Mouse (Mus musculus): Measurements from ENCODE around the gene Fbxo9. TPM values are rescaled to one million over a fixed set of nuclear protein-coding genes. Genes with fewer than 3 reads are reported as not detected.

Gene Fbxo9
- polyA plus RNA-seq, 1 experiment from 2014 or later, result 37.3 TPM

GRCm38 (mm10) chr9:78090596-78090995, 18.3 kb downstream of the Fbxo9 start:
- ATAC-seq (replicated peaks; ENCODE audit: insufficient number of reproducible peaks, low FRiP score, low TSS enrichment, low read depth), result no peak
- no peak overlapping the region for H3K9ac ChIP-seq (replicated peaks; ENCODE audit: low read length)
- no peaks in the 10 kb centered on the region; the same call in 1 of the 2 replicates for H3K36me3 ChIP-seq (replicated peaks; ENCODE audit: control insufficient read depth, insufficient read depth, low read depth, low read length)
- no peak for DNase-seq (ENCODE audit: low spot score)
- no peak overlapping the region for H3K4me3 ChIP-seq (ENCODE audit: low read depth, low read length)
- WGBS, result 94% methylated on average over 3 of the region's 3 CpGs
- H3K9me3 ChIP-seq (replicated peaks; ENCODE audit: control insufficient read depth, low read length), result no peaks in the 10 kb centered on the region
- H3K27me3 ChIP-seq (ENCODE audit: control insufficient read depth, insufficient read depth, low read length), result no peaks in the 10 kb centered on the region
- H3K4me1 ChIP-seq (ENCODE audit: control insufficient read depth, insufficient read depth, low read length), result no peaks in the 10 kb centered on the region
- H3K27ac ChIP-seq (replicated peaks; ENCODE audit: low read depth, low read length), result no peak overlapping the region
- H3K4me2 ChIP-seq (ENCODE audit: low read depth, low read length), result no peak overlapping the region

- H3K4me1 ChIP-seq (ENCODE audit: control insufficient read depth, insufficient read depth, low read length), result no peaks in the 10 kb centered on the region
- no peak for DNase-seq (ENCODE audit: low spot score)
These were observed 19.0 kb downstream of the Fbxo9 start for GRCm38 (mm10) chr9:78089906-78090305.

GRCm38 (mm10) chr9:78088971-78089370, 19.9 kb downstream of the Fbxo9 start:
- Histone ChIP-seq H3K4me3 (ENCODE audit: low read depth, low read length) (no peak overlapping the region), H3K36me3 (replicated peaks; ENCODE audit: control insufficient read depth, insufficient read depth, low read depth, low read length) (no peaks in the 10 kb centered on the region; the same call in 1 of the 2 replicates), H3K4me1 (ENCODE audit: control insufficient read depth, insufficient read depth, low read length) (no peaks in the 10 kb centered on the region), H3K27ac (replicated peaks; ENCODE audit: low read depth, low read length) (no peak overlapping the region), H3K9me3 (replicated peaks; ENCODE audit: control insufficient read depth, low read length) (no peaks in the 10 kb centered on the region), H3K9ac (replicated peaks; ENCODE audit: low read length) (no peak overlapping the region), H3K27me3 (ENCODE audit: control insufficient read depth, insufficient read depth, low read length) (no peaks in the 10 kb centered on the region), H3K4me2 (ENCODE audit: low read depth, low read length) (no peak overlapping the region)
- WGBS, result 81% methylated on average over 7 of the region's 7 CpGs
- ATAC-seq (replicated peaks; ENCODE audit: insufficient number of reproducible peaks, low FRiP score, low TSS enrichment, low read depth) (no peak), DNase-seq (ENCODE audit: low spot score) (no peak)

More at GRCm38 (mm10) chr9:78089906-78090305, 19.0 kb downstream of the Fbxo9 start:
- Histone ChIP-seq H3K9me3 (replicated peaks; ENCODE audit: control insufficient read depth, low read length) (no peaks in the 10 kb centered on the region), H3K27me3 (ENCODE audit: control insufficient read depth, insufficient read depth, low read length) (no peaks in the 10 kb centered on the region), H3K36me3 (replicated peaks; ENCODE audit: control insufficient read depth, insufficient read depth, low read depth, low read length) (no peaks in the 10 kb centered on the region; the same call in 1 of the 2 replicates), H3K9ac (replicated peaks; ENCODE audit: low read length) (no peak overlapping the region), H3K4me3 (ENCODE audit: low read depth, low read length) (no peak overlapping the region), H3K4me2 (ENCODE audit: low read depth, low read length) (no peak overlapping the region), H3K27ac (replicated peaks; ENCODE audit: low read depth, low read length) (no peak overlapping the region)
- WGBS, result 82% methylated on average over 1 of the region's 1 CpGs
- no peak for ATAC-seq (replicated peaks; ENCODE audit: insufficient number of reproducible peaks, low FRiP score, low TSS enrichment, low read depth)

- ATAC-seq (replicated peaks; ENCODE audit: insufficient number of reproducible peaks, low FRiP score, low TSS enrichment, low read depth) (no peak), DNase-seq (ENCODE audit: low spot score) (no peak)
- H3K4me1 ChIP-seq (ENCODE audit: control insufficient read depth, insufficient read depth, low read length), result no peaks in the 10 kb centered on the region
- no peak overlapping the region for H3K4me2 ChIP-seq (ENCODE audit: low read depth, low read length)
- H3K9ac ChIP-seq (replicated peaks; ENCODE audit: low read length), result no peak overlapping the region
- H3K36me3 ChIP-seq (replicated peaks; ENCODE audit: control insufficient read depth, insufficient read depth, low read depth, low read length), result no peaks in the 10 kb centered on the region; the same call in 1 of the 2 replicates
- no peak overlapping the region for H3K27ac ChIP-seq (replicated peaks; ENCODE audit: low read depth, low read length)
- no peaks in the 10 kb centered on the region for H3K9me3 ChIP-seq (replicated peaks; ENCODE audit: control insufficient read depth, low read length)
- no peaks in the 10 kb centered on the region for H3K27me3 ChIP-seq (ENCODE audit: control insufficient read depth, insufficient read depth, low read length)
- WGBS, result 73% methylated on average over 4 of the region's 4 CpGs
- H3K4me3 ChIP-seq (ENCODE audit: low read depth, low read length), result no peak overlapping the region
These were observed 20.3 kb downstream of the Fbxo9 start for GRCm38 (mm10) chr9:78088521-78088920.

GRCm38 (mm10) chr9:78087751-78088150, 21.1 kb downstream of the Fbxo9 start:
- WGBS, result 94% methylated on average over 9 of the region's 9 CpGs
- Histone ChIP-seq H3K27me3 (ENCODE audit: control insufficient read depth, insufficient read depth, low read length) (no peaks in the 10 kb centered on the region), H3K4me1 (ENCODE audit: control insufficient read depth, insufficient read depth, low read length) (no peaks in the 10 kb centered on the region), H3K27ac (replicated peaks; ENCODE audit: low read depth, low read length) (no peak overlapping the region), H3K9me3 (replicated peaks; ENCODE audit: control insufficient read depth, low read length) (no peaks in the 10 kb centered on the region), H3K9ac (replicated peaks; ENCODE audit: low read length) (no peak overlapping the region), H3K4me2 (ENCODE audit: low read depth, low read length) (no peak overlapping the region), H3K4me3 (ENCODE audit: low read depth, low read length) (no peak overlapping the region), H3K36me3 (replicated peaks; ENCODE audit: control insufficient read depth, insufficient read depth, low read depth, low read length) (peaks cover 2% of the 10 kb centered on the region; the same call in 1 of the 2 replicates)
- no peak for DNase-seq (ENCODE audit: low spot score)
- no peak for ATAC-seq (replicated peaks; ENCODE audit: insufficient number of reproducible peaks, low FRiP score, low TSS enrichment, low read depth)

GRCm38 (mm10) chr9:78085722-78086287, 23.1 kb downstream of the Fbxo9 start:
- Histone ChIP-seq H3K4me3 (ENCODE audit: low read depth, low read length) (no peak overlapping the region), H3K36me3 (replicated peaks; ENCODE audit: control insufficient read depth, insufficient read depth, low read depth, low read length) (peaks cover 2% of the 10 kb centered on the region; the same call in 1 of the 2 replicates), H3K27ac (replicated peaks; ENCODE audit: low read depth, low read length) (no peak overlapping the region), H3K27me3 (ENCODE audit: control insufficient read depth, insufficient read depth, low read length) (no peaks in the 10 kb centered on the region), H3K4me1 (ENCODE audit: control insufficient read depth, insufficient read depth, low read length) (no peaks in the 10 kb centered on the region), H3K4me2 (ENCODE audit: low read depth, low read length) (no peak overlapping the region), H3K9me3 (replicated peaks; ENCODE audit: control insufficient read depth, low read length) (no peaks in the 10 kb centered on the region), H3K9ac (replicated peaks; ENCODE audit: low read length) (no peak overlapping the region)
- ATAC-seq (replicated peaks; ENCODE audit: insufficient number of reproducible peaks, low FRiP score, low TSS enrichment, low read depth) (no peak), DNase-seq (ENCODE audit: low spot score) (no peak)
- 88% methylated on average over 14 of the region's 14 CpGs for WGBS

- Histone ChIP-seq H3K9ac (replicated peaks; ENCODE audit: low read length) (no peak overlapping the region), H3K27ac (replicated peaks; ENCODE audit: low read depth, low read length) (no peak overlapping the region), H3K4me1 (ENCODE audit: control insufficient read depth, insufficient read depth, low read length) (no peaks in the 10 kb centered on the region), H3K9me3 (replicated peaks; ENCODE audit: control insufficient read depth, low read length) (no peaks in the 10 kb centered on the region), H3K27me3 (ENCODE audit: control insufficient read depth, insufficient read depth, low read length) (no peaks in the 10 kb centered on the region), H3K4me2 (ENCODE audit: low read depth, low read length) (no peak overlapping the region), H3K4me3 (ENCODE audit: low read depth, low read length) (no peak overlapping the region), H3K36me3 (replicated peaks; ENCODE audit: control insufficient read depth, insufficient read depth, low read depth, low read length) (peaks cover 2% of the 10 kb centered on the region; the same call in 1 of the 2 replicates)
- WGBS, result 88% methylated on average over 4 of the region's 4 CpGs
- ATAC-seq (replicated peaks; ENCODE audit: insufficient number of reproducible peaks, low FRiP score, low TSS enrichment, low read depth), result no peak
- DNase-seq (ENCODE audit: low spot score), result no peak
These were observed 24.5 kb downstream of the Fbxo9 start for GRCm38 (mm10) chr9:78084341-78084740.

- no peak overlapping the region for H3K27ac ChIP-seq (replicated peaks; ENCODE audit: low read depth, low read length)
These were observed 27.0 kb downstream of the Fbxo9 start for GRCm38 (mm10) chr9:78081835-78082234.

More at GRCm38 (mm10) chr9:78081835-78082234, 27.0 kb downstream of the Fbxo9 start:
- peaks cover 2% of the 10 kb centered on the region; the same call in 1 of the 2 replicates for H3K36me3 ChIP-seq (replicated peaks; ENCODE audit: control insufficient read depth, insufficient read depth, low read depth, low read length)
- no peaks in the 10 kb centered on the region for H3K4me1 ChIP-seq (ENCODE audit: control insufficient read depth, insufficient read depth, low read length)
- DNase-seq (ENCODE audit: low spot score), result no peak
- H3K4me2 ChIP-seq (ENCODE audit: low read depth, low read length), result no peak overlapping the region
- H3K27me3 ChIP-seq (ENCODE audit: control insufficient read depth, insufficient read depth, low read length), result no peaks in the 10 kb centered on the region
- 83% methylated on average over 7 of the region's 7 CpGs for WGBS
- H3K9me3 ChIP-seq (replicated peaks; ENCODE audit: control insufficient read depth, low read length), result no peaks in the 10 kb centered on the region
- H3K9ac ChIP-seq (replicated peaks; ENCODE audit: low read length), result no peak overlapping the region
- ATAC-seq (replicated peaks; ENCODE audit: insufficient number of reproducible peaks, low FRiP score, low TSS enrichment, low read depth), result no peak
- H3K4me3 ChIP-seq (ENCODE audit: low read depth, low read length), result no peak overlapping the region

All from embryonic facial prominence, embryonic 11.5 days (tissue).